Mouse (Mus musculus) stomach, embryonic 16.5 days (tissue): Measurements from ENCODE around the gene Lsm2. TPM values are rescaled to one million over a fixed set of nuclear protein-coding genes. Genes with fewer than 3 reads are reported as not detected.
A peak's percentile ranks its signal among the peaks of the same experiment; 100 is the strongest.
"Not testable (repeated sequence)": the region's sequence is repeated elsewhere in the genome, so short reads cannot be mapped to it uniquely, and the experiment has no call there.

ENCODE experiments used
- ATAC-seq: fragments of 200-750 bp; cut with Nextera tagmentation; 2 replicates; pipeline ENCODE4 v1.8.0; 2017; ENCODE audit warnings: moderate number of reproducible peaks, moderate TSS enrichment; ENCODE audit not compliant: insufficient read depth, low FRiP score
- H3K27ac ChIP-seq: fragments of 300-500 bp; sonication (generic); 2 replicates; pipeline ENCODE4 v1.5.1; 2014; ENCODE audit warnings: low read length
- H3K27me3 ChIP-seq: fragments of 300-500 bp; sonication (generic); 2 replicates; pipeline ENCODE4 v1.6.1; 2014; ENCODE audit warnings: low read length, control low read depth, mixed read lengths; ENCODE audit not compliant: control insufficient read depth, insufficient read depth
- H3K36me3 ChIP-seq: fragments of 300-500 bp; sonication (generic); 2 replicates; pipeline ENCODE4 v1.6.1; 2014; ENCODE audit warnings: low read length; ENCODE audit not compliant: control insufficient read depth, insufficient read depth
- H3K4me1 ChIP-seq: fragments of 300-500 bp; sonication (generic); 2 replicates; pipeline ENCODE4 v1.6.1; 2014; ENCODE audit warnings: low read length, control low read depth, mixed read lengths; ENCODE audit not compliant: control insufficient read depth, insufficient read depth
- H3K4me2 ChIP-seq: fragments of 300-500 bp; sonication (generic); 2 replicates; pipeline ENCODE4 v1.6.1; 2014; ENCODE audit warnings: low read depth, low read length, mixed read lengths
- H3K4me3 ChIP-seq: fragments of 300-500 bp; sonication (generic); replicated peaks from 2 replicates; pipeline ENCODE4 v1.5.1; 2014; ENCODE audit warnings: mild to moderate bottlenecking, low read length
- H3K9ac ChIP-seq: fragments of 300-500 bp; sonication (generic); 2 replicates; pipeline ENCODE4 v1.6.1; 2014; ENCODE audit warnings: low read length
- H3K9me3 ChIP-seq: fragments of 300-500 bp; sonication (generic); replicated peaks from 2 replicates; pipeline ENCODE4 v1.6.1; 2016; ENCODE audit warnings: low read length, control low read depth; ENCODE audit not compliant: control insufficient read depth
- WGBS: fragments of 180-500 bp; shearing (Covaris S2); extraction: QIAGEN DNeasy Blood & Tissue Kit; methylation state at CpG from one replicate; pipeline ENCODE4 v1.1.7; 2014; 5-methylcytosine and 5-hydroxymethylcytosine counted together
- polyA plus RNA-seq: library from polyadenylated mRNA; unstranded; fragments of >200 nt; fragmentation: Nextera tagmentation; extraction: Ambion mirVana; gene quantifications from 2 replicates; pipeline ENCODE4 v1.2.1, GENCODE M21; 2015

The Lsm2 gene
- polyA plus RNA-seq, 1 experiment from 2014 or later = 146 TPM

- H3K4me1 ChIP-seq = peaks cover 21% of the 10 kb centered on the region
- 90% methylated on average over 4 of the region's 4 CpGs for WGBS
- not testable (repeated sequence) for H3K4me2 ChIP-seq, H3K36me3 ChIP-seq, H3K4me3 ChIP-seq, H3K9me3 ChIP-seq, ATAC-seq, H3K9ac ChIP-seq, H3K27me3 ChIP-seq, H3K27ac ChIP-seq
Measured at GRCm38 (mm10) chr17:34995192-34995591, 13.5 kb downstream of the Lsm2 start.

GRCm38 (mm10) chr17:34995927-34996326 lies 14.3 kb downstream of the Lsm2 start:
- H3K27me3 ChIP-seq, H3K4me3 ChIP-seq, H3K27ac ChIP-seq, H3K4me2 ChIP-seq, H3K36me3 ChIP-seq, H3K9ac ChIP-seq, H3K9me3 ChIP-seq, ATAC-seq: not testable (repeated sequence)
- H3K4me1 ChIP-seq = peaks cover 21% of the 10 kb centered on the region
- WGBS = 94% methylated on average over 4 of the region's 4 CpGs

GRCm38 (mm10) chr17:34996411-34997141 lies 14.9 kb downstream of the Lsm2 start:
- Histone ChIP-seq H3K4me2 (peak overlapping the region; percentile 98; the same call in 1 of the 2 replicates), H3K4me1 (peaks cover 21% of the 10 kb centered on the region), H3K36me3 (no peaks in the 10 kb centered on the region), H3K4me3 (no peak overlapping the region), H3K27me3 (no peaks in the 10 kb centered on the region), H3K9me3 (no peaks in the 10 kb centered on the region), H3K27ac (no peak overlapping the region), H3K9ac (no peak overlapping the region)
- WGBS = 87% methylated on average over 12 of the region's 14 CpGs
- no peak for ATAC-seq

- H3K4me1 ChIP-seq = peaks cover 22% of the 10 kb centered on the region
- H3K27me3 ChIP-seq = no peaks in the 10 kb centered on the region
- no peak overlapping the region for H3K27ac ChIP-seq
- no peaks in the 10 kb centered on the region for H3K36me3 ChIP-seq
- H3K9me3 ChIP-seq = no peaks in the 10 kb centered on the region
- H3K4me2 ChIP-seq = peak overlapping the region; percentile 98; the same call in 1 of the 2 replicates
- no peak overlapping the region for H3K4me3 ChIP-seq
- no peak overlapping the region for H3K9ac ChIP-seq
- no peak for ATAC-seq
- 86% methylated on average over 5 of the region's 5 CpGs for WGBS
Measured at GRCm38 (mm10) chr17:34997142-34997483, 15.5 kb downstream of the Lsm2 start.

- Histone ChIP-seq H3K36me3 (no peaks in the 10 kb centered on the region), H3K4me3 (peak overlapping the region; percentile 52), H3K9ac (peak overlapping the region; percentile 80), H3K9me3 (no peaks in the 10 kb centered on the region), H3K27me3 (no peaks in the 10 kb centered on the region), H3K4me1 (peaks cover 36% of the 10 kb centered on the region), H3K4me2 (peak overlapping the region; percentile 98), H3K27ac (0 out of 2 replicates have a peak overlapping the region, but pooled peaks have one; percentile 82)
- ATAC-seq = no peak
- WGBS = 90% methylated on average over 15 of the region's 15 CpGs
Measured at GRCm38 (mm10) chr17:34998526-34999430, 17.1 kb downstream of the Lsm2 start.

- peak overlapping the region; percentile 92 for H3K9ac ChIP-seq
- H3K9me3 ChIP-seq, H3K27me3 ChIP-seq, ATAC-seq, H3K36me3 ChIP-seq: not testable (repeated sequence)
- peak overlapping the region; percentile 98 for H3K4me2 ChIP-seq
- H3K4me3 ChIP-seq = peak overlapping the region; percentile 66
- 11% methylated on average over 29 of the region's 32 CpGs for WGBS
- peaks cover 36% of the 10 kb centered on the region for H3K4me1 ChIP-seq
- peak overlapping the region; percentile 97 for H3K27ac ChIP-seq
Measured at GRCm38 (mm10) chr17:34999871-35000716, 18.4 kb downstream of the Lsm2 start.

GRCm38 (mm10) chr17:35000717-35001451 lies 19.2 kb downstream of the Lsm2 start, which contains the start of gene Vars:
Gene Vars (plus strand): TSS chr17:35000987.
- no peaks in the 10 kb centered on the region for H3K27me3 ChIP-seq
- peak within 1 kb of the TSS; percentile 92 for H3K9ac ChIP-seq
- under 1% methylated on average over 83 of the region's 83 CpGs for whole genome bisulfite sequencing
- peak within 1 kb of the TSS; percentile 66 for H3K4me3 ChIP-seq
- peak within 1 kb of the TSS; percentile 97 for H3K27ac ChIP-seq
- H3K4me1 ChIP-seq = peaks cover 36% of the 10 kb centered on the region
- H3K9me3 ChIP-seq = no peaks in the 10 kb centered on the region
- H3K36me3 ChIP-seq = peaks cover 16% of the 10 kb centered on the region
- H3K4me2 ChIP-seq = peak within 1 kb of the TSS; percentile 98
- ATAC-seq = peak; percentile 92

GRCm38 (mm10) chr17:35001452-35002152 lies 19.9 kb downstream of the Lsm2 start:
- Histone ChIP-seq H3K27me3 (no peaks in the 10 kb centered on the region), H3K9ac (peak overlapping the region; percentile 92), H3K4me1 (peaks cover 36% of the 10 kb centered on the region), H3K36me3 (peaks cover 17% of the 10 kb centered on the region), H3K9me3 (no peaks in the 10 kb centered on the region), H3K4me2 (peak overlapping the region; percentile 98), H3K4me3 (peak overlapping the region; percentile 66), H3K27ac (peak overlapping the region; percentile 97)
- under 1% methylated on average over 35 of the region's 35 CpGs for WGBS
- peak; percentile 13; the same call in 1 of the 2 replicates for ATAC-seq
